Mouse (Mus musculus): ENCODE measurements around the gene Zfp607a.
"Not testable (repeated sequence)": the region's sequence is repeated elsewhere in the genome, so short reads cannot be mapped to it uniquely, and the experiment has no call there.

Gene Zfp607a

DNA sequence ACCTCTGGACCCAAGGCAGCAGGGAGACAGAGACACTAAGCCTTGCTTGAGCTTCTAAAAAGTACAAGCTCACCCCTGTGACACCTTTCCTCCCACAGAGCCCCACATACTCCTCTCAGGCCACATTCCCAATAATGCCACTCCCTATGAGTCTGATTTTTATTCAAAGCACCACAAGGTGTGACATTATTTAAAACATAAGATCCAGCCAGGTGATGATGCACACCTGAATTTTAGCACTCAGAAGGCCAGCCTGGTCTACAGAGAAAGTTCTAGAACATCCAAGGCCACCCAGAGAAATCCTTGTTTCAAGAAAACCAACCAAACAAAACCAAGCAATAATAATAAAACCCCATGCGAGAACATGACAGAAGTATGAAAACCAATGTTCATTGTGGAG lies at the start of gene Zfp607a:
Gene Zfp607a (plus strand): TSS at position 301 of the 400 bp plus-strand sequence.
- DNase-seq (ENCODE audit: low read depth, low spot score) = no peak

DNA sequence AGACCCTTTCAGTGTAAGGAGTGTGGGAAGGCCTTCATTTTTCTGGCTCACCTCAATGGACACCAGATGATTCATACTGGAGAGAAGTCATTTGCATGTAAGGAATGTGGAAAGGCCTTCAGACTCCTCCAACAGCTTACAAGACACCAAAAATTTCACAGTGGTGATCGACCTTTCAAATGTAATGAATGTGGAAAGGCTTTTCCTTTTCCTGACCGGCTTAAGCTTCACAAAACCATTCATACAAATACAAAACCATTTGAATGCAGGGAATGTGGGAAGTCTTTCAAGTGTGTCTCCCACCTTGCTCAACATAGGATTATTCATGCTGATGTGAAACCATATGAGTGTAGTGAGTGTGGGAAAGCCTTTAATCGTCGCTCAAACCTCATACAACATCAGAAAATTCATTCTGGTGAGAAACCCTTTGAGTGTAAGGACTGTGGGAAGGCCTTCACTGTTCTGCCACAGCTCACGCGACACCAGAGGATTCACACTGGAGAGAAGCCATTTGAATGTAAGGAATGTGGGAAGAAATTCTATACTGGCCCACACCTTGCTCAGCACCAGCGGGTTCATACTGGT lies 38.7 kb upstream of the Zfp607a start:
- DNase-seq (ENCODE audit: low read depth, low spot score) = no peak

DNA sequence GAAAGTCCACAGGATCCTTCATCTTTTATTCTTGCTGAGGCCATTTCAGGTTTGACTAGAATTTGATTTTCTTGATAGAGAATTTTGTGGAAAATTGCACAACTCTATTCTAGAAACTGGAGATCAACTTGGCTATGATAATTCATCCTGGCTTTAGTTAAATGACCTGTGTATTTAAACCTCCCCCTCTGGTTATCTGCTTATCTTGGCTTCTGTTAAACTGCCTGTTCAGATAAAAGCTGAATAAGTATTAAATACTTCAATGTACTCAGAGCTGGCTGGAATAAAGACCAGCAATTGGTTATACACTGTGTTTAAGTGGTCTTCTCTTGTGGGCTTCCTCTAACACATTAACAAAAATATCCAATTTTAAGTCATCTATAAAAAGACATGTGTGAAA lies 34.7 kb upstream of the Zfp607a start:
- DNase-seq (ENCODE audit: low read depth, low spot score) = no peak

DNA sequence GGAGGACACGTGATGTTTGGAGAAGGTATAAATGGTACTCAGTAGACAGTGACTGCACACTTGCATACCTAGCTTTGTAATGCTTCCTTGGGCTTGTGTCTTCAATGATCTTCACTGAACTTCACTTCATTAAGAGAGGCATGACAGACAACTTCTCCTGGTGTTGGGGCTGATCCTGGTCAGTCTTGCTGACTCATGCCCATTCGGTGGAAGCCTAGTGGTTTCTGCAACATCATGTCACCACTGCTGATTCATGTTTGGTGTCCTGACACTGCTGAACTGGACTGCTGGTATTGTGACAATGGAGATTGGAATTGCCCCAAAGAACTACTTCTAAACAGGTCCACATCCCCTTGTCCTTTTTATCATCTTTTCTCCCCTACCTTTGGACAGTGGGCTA lies 23.2 kb upstream of the Zfp607a start:
- no peak for DNase-seq (ENCODE audit: low read depth, low spot score)

DNA sequence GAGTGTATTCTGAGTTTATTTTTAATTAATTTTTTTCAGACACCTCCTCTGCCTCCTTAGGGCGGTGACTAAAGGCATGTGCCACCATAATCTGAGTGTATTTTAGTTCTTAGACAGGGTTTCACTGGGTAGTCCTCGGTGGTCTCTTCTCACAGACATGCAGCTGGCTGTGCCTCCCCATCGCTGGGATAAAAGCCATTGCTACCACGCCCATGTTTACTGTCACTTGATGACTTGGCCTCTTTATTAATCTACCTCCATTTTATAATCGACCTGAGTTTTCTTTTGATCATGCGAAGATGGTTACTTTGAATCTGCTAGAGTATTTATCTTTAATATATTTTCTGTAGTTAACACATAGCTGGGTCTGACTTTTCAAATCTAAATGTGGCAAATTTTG lies 19.4 kb upstream of the Zfp607a start:
- no peak for DNase-seq (ENCODE audit: low read depth, low spot score)

DNA sequence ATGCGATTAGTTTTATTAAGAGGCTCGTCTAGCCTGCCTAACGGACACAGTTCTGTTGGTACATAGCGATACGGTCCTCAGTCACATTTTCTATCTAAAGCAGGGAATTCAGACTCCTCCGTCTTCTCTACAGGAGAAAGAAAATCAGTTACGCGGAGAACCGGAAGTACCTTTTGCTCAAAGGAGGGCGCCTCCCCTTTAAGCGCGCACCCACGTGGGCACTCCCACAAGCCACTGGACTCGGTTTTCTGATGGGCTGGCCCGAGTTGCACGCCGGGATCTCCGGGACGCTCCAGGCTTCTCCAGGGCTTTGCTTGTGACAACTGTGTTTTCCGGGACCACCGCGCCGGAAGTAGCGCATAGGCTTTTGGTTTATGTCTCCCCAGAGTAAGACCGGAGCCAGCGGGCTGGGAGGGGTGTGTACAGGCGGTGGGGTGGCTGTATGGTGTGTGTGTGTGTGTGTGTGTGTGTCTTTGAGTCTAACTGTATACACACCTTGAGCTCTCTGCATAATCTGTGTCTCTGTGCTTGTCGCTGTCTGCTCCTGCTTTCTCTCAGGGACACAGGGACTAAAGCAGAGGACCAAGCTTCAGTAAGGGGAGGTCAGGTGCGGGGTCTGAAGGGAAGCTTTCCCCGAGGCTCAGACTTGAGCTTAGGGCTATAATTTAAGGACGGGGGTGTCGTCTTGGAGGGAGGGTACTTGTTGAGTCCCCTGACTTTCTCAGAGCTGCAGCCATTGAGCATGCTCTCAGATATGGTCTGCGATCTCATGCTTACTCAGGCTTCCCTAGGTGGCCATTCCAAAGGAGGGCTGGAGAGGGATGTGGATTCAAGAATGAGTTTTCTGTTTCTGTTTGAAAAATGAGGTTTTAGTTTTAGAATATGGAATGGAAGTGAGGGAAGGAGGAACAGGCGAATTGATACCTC lies 18.7 kb upstream of the Zfp607a start, which contains the start of gene Zfp59:
Gene Zfp59 (plus strand): TSS at position 285 of the 927 bp plus-strand sequence.
- peak; percentile 95 for DNase-seq (ENCODE audit: low read depth, low spot score)

DNA sequence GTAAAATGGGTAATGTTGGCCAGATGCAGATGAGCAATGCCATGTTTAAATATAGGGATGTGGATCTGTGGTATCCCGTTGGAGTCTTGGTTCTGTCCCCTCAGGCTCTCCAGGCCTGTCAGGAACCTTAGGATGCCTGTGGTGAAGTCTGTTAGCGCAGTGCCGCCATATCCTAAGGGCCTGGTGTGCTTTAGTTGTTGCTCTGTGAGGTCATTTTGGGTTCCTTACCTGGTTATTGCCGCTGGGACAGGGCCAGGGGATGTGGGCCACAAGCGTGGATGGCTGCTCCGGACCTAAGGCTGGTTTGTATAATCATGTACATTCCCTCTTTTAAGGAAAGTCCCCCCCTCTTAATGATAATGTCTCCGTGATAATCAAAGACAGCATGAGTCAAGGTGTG lies 17.7 kb upstream of the Zfp607a start:
- DNase-seq (ENCODE audit: low read depth, low spot score) = no peak

DNA sequence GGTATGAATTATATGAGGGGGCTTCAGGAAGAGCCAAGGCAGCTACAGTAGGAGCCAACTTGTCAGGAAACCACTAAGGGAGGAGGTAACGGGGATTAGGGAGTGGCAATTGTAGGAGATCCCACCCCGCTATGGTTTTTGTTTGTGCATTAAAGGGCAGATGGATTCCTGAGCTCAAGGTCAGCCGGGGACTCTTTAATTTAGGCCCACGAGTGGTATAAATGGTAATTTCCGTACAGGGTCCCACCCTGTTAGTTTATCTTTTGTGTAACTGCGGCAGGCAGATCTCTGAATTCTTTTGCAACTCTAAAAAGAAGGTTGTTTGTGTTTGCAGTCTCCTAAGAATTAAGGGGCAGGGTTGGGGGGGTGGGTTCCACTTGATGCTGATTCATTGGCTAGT lies 17.2 kb upstream of the Zfp607a start:
- DNase-seq (ENCODE audit: low read depth, low spot score) = no peak

DNA sequence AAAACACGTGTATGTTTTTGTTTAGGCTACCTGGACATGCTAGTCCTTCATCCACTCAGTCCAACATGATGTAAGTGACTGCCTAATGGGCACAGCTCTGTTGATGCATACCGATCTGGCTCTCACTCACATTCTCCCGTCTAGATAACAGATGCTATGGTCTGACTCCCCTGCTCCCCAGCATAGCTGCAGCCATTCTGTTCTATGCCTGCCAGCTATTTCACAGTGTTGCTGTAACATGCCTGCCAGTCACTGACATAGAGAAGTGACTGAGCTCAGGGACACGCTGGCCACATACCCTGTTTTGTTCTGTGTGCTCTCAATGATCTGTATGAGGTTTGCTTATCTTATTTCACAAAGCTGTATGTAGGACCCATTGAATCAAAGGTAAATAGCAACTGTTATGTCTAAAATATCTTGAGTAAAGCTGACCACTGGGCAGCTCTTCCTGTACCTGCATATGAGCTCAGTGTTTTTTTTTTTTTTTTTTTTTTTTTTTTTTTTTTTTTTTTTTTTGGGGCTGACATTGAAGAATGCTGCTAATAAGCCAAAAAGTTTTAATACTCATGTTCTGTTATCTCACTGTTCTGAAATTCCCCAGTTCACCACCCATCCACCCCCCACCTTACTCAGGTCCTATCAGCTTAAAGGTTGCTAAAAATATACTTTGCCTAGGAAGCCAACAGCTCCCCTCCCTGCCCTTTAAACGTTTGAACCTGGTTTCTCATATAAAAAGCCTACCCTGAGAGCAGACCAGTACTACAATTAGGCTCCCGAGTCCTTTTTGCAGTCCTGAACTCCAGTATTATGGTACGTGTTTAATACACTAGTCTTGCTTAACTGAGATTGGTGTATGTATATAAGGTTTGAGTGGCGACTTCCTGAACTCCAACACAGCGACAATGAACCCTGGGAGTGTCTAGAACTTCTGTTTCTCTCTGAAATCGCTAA lies 2.2 kb downstream of the Zfp607a start:
- DNase-seq (ENCODE audit: low read depth, low spot score) = peak; percentile 55

DNA sequence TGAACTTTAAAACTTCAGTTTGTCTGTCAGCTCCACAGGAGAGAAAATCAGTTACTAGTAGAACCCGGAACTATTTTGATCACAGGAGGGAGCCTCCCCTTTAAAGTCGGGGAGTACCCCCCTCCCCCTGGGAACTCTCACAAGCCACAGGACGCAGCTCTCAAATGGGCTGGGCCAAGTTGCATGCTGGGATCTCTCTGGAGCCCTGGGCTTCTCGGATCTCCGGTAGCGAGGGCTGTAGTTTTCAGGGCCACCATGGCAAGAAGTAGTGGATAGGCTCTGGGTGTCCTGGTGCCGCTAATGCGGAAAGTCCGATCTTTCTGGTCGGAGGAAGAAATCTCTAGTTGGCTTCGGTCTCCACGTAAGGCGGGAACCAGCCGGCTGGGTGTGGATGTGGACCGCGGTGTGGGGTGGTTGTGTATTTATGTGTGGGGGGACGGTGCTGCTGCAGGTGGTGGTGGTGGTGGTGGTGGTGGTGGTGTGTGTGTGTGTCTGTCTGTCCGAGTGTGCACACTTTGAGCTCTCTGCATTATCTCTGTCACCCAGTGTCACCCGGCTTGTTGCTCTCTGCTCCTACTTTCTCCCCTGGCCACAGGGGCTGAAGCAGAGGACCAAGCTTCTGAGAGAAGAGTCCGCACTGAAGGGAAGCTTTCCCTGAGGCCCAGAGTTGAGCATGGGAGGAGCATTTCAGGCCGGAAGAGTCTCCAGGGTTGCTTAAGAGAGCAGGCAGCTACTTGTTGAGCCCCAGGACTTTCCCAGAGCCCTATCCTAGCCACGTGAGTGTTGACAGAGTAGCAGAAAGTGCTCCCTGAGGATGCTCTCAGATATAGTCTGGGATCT lies 3.3 kb downstream of the Zfp607a start:
- DNase-seq (ENCODE audit: low read depth, low spot score) = peak; percentile 71

DNA sequence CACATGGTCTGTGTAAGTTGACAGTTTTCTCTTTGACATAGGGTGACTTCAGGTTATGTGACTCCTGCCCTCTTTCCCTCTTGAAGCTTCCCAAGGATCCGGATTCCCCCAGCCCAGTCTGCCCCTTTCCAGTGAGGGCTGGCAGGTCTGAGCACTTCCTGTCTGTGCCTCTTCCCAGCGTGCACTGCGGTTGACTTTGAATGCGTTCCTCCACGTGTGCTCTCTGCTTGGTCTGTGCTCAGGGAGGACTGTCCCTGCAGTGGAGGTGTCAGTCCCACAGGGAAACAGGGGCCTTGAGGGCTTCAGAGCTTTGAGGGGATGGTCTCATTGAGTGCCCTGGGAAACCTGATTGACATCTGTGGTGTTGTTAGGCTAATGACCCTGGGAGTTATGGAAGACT lies 5.3 kb downstream of the Zfp607a start:
- DNase-seq (ENCODE audit: low read depth, low spot score) = not testable (repeated sequence)

DNA sequence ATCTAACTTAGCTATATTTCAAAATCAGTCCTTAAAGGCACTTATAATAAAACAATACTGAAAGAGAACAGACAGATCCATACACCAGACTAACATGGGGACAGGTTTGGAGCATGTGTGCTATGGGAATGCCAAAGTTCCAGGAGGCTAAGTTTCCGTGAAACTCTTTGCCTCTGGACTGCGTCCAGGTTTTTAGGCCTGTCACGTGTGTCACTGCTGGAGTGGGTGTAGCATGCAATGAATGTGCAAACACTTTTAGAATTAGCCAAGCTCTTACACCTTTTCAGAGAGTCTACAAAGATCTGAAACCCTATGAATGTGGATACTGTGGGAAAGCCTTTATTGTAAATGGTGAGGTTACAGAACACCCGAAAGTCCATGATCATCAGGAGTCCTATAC lies 24.4 kb downstream of the Zfp607a start:
- DNase-seq (ENCODE audit: low read depth, low spot score) = no peak

DNA sequence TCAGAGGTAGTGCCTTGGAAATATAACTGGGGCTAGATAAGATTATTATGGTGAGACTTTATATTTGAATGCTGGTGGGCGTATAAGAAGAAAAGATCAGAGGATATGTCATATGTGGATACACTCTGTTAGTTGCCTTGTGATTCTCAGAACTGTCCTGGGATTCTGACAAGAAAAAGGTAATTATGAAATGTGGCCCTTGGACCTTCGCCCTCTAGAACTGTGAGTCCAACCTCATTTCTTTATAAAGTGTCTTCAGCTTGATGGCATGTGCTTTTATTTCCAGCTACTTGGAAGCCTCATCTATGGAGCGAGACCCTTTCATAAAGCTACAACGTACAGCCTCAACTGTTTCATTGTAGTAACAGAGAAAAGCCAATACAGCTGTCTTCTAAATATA lies 43.3 kb downstream of the Zfp607a start:
- DNase-seq (ENCODE audit: low read depth, low spot score) = no peak

DNA sequence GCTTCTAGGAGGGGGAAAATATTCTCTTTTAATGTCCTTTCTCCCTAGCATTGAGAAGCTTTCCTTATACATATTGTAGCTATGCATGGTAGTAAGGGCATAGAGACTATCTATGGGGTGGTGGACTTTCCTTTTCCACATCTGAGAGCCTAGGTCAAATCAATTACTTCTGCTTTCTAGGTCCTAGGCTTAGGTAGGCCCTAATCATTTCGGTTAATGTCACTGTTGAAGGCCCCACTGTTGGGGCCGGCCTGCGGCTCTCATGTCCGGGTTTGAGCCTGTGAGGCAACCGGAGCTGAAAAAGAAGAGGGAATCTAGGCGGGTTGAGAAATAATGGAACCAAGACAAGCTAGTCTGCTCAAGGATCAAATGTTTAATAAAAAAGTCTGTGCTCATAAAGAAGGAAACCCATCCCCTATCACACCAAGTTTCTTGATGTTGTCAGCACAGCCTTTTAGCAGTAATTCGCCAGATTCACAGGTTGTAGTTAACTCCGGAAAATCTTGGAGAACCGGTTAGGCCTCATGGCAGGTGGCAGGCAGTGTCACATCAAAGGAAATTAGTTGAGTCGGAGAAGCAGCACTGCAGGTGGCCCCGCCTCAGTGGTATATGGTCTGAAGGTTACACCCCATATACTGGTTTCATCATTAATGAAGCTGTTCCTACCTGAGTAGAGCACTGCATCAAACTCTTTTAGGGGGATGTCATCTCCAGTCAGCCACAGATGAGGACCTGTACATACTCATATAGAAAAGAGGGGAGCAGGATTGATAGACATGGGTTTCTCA lies 47.9 kb downstream of the Zfp607a start:
- DNase-seq (ENCODE audit: low read depth, low spot score) = no peak

DNA sequence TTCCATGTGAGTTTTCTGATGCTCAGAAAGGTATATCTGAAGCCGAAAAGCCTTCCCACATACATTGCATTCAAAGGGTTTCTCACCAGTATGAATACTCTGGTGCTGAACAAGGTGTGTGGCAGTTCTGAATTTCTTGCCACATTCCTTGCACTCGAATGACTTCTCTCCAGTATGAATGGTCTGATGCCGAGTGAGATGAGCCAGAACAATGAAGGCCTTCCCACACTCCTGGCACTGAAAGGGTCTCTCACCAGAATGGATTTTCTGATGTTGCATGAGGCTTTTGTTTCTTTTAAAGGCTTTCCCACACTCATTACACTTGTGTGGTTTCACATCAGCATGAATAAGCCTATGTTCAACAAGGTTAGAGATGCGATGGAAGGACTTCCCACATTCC lies 53.6 kb downstream of the Zfp607a start:
- DNase-seq (ENCODE audit: low read depth, low spot score) = not testable (repeated sequence)

DNA sequence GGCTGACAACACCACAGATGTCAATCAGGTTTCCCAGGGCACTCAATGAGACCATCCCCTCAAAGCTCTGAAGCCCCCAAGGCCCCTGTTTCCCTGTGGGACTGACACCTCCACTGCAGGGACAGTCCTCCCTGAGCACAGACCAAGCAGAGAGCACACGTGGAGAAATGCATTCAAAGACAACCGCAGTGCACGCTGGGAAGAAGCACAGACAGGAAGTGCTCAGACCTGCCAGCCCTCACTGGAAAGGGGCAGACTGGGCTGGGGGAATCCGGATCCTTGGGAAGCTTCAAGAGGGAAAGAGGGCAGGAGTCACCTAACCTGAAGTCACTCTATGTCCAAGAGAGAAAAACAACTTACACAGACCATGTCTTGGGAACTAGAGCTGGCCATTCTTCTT lies 69.7 kb downstream of the Zfp607a start:
- DNase-seq (ENCODE audit: low read depth, low spot score) = not testable (repeated sequence)

DNA sequence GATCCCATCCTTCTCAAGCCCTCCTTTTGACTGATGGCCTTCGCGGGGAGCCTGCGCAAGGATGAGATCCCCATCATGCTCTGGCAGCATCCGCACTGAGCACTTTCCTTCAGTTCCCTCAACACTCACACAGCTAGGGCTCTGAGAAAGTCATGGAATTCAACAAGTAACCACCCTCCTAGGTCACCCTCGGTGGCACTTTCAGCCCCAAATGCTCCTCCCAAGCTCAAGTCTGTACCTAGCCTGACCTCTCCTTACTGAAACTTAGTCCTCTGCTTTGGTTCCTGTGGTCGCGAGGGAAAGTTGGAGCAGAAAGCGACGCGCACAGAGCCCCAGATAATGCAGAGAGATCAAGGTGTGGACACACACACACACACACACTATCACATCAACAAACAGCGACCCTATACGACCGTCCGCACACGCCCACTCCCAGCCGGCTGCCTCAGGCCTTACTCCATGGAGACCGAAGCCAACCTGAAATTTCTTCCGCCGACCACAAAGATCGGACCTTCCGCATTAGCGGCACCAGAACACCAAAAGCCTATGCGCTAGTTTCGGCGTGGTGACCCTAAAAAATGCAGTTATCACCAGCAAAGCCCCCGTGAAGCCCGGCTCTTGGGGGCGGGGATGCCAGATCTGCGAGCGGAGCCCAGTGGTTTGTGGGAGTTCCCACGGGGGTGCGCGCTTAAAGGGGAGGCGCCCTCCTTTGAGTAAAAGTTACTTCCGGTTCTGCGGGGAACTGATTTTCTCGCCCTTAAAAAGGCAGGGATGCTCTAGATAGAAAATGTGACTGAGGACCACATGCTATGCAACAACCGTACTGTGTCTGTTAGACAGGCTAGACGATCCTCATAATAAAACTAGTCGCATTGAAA lies 71.7 kb downstream of the Zfp607a start, which contains the start of gene Zfp974:
Gene Zfp974 (minus strand): TSS at position 643 of the 878 bp plus-strand sequence.
- peak; percentile 91 for DNase-seq (ENCODE audit: low read depth, low spot score)

Data from brain, adult 2 months (tissue).